Mouse (Mus musculus) megakaryocyte-erythroid progenitor cell, adult 5-6 weeks (primary cell): ENCODE data around the gene Ap4s1. TPM values are rescaled to one million over a fixed set of nuclear protein-coding genes. Genes with fewer than 3 reads are reported as not detected.

Experiments
- ATAC-seq: replicated peaks from 2 replicates; pipeline ENCODE4 v1.8.0; 2016; ENCODE audit warnings: mild to moderate bottlenecking, inconsistent platforms; ENCODE audit not compliant: severe bottlenecking, poor library complexity, low FRiP score, low TSS enrichment
- total RNA-seq, 2 experiments: library from RNA; stranded (forward) in 1 of 2; stranded (reverse) in 1 of 2; fragments of 200-1000, 215-1000 nt in 1 of 2; fragments of >200 nt in 1 of 2; fragmentation: Nextera tagmentation in 1 of 2; gene quantifications; 2 replicates each; pipeline ENCODE4 v1.2.3; 2014 to 2017

The Ap4s1 gene
- total RNA-seq, 2 experiments from 2014 or later, result 19.4 to 23.5 TPM

DNA sequence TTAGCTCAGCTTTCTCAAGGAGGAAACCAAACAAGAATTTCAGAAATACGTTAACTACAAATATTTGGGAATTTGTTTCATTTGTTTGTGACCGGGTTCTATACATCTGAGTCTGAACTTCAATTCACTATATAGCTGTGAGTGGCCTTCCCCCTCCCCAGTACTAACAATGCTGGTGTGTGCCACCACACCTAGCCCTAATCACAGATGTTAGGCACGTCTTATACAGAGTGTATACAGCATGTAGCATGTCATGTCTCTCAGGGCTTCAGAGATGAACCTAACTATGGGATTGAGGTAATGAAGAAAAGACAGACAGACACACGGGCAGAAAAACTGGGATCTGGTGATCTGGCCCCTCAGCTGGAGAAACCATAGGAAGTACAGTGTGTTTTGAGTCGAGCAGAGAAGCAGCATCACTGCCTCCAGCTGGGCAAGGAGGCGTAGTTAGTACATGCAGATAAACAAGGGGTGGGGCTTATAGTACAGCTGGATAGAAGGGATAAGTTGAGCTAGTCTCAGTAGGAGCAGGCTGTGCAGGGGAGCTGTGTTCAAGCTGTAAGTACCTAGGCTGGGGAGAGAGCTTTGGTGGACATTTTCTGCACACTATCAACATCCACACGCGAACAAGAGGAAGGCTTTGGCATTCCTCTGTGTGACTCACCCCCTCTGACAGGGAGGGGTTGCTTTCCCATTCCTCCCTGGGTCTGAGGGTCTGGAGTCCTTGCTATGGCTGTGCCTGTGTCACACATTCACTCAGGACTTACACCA lies 9.0 kb downstream of the Ap4s1 start:
- peak; percentile 100 for ATAC-seq

DNA sequence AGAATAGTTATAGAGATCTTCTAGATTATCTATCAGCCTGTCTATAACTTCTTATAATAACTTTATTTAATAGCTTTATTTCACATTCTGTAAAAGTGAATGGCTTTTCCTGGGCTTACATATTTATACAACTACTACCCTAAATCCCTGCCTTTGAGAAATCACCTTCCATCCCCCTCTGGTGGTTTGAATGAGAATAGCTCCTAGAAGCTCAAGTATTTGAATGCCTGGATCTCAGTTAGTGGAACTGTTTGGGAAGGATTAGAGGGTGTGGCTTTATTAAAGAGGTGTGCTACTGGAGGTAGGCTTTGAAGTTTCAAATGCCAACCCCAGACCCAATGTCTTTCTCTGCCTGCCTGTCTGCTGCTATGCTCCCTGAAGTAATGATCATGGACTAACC lies 10.9 kb downstream of the Ap4s1 start:
- ATAC-seq, result no peak

DNA sequence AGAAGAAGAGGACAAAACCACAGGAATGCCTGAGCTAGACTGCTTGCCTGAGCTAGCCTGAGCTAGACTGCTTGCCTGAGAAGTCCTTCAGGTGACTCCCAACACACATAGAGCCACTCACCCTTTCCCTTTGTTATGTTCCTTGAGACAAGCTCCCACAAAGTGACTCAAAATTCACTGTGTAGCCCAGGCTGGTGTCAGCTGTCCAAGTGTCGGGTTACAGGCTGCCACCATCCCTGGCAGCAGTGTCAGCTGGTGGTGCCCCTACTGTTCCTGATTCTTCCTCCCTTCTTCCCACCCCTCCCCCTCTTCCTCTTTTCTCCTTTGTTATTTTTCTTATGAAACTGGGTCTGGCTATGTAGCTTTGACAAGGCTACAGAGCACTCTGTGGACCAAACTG lies 13.0 kb downstream of the Ap4s1 start:
- ATAC-seq, result no peak

DNA sequence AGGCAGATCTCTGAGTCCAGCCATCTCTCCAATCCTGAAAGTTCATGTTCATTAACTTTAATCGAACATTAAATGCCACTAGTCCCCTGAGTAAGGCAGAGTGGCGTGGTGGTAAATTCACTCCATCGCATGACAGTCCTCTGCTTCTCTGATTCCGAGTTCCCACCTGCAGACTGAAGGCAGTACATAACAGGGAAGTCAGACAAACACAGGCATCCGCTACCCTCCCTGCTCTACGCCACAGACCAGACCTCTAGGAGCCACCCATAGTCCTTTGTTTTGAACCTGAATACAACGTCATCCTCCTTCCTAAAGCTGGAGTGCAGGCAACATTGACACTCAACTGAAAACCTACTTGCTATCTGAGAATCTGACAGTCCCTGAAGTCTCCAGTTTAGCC lies 13.7 kb downstream of the Ap4s1 start:
- no peak for ATAC-seq

DNA sequence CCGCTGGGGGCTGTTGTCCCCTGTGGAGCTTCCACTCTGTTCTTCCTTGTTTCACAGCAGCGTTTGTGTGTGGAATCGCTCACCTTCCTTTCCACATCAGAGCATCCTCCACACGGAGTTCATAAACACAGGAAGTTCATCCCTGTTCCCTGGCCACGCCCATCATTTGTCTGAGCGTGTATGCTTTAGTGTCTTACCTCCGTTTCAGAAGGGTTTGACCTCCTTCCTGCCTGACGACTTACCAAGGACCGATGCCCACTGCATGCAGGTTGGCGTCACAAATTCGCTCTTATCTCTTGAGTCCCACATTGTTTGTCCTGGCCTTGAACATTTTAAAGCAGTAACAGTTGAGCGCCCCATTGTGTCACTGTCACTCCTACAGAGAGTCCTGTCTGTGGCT lies 14.9 kb downstream of the Ap4s1 start:
- peak; percentile 61 for ATAC-seq

DNA sequence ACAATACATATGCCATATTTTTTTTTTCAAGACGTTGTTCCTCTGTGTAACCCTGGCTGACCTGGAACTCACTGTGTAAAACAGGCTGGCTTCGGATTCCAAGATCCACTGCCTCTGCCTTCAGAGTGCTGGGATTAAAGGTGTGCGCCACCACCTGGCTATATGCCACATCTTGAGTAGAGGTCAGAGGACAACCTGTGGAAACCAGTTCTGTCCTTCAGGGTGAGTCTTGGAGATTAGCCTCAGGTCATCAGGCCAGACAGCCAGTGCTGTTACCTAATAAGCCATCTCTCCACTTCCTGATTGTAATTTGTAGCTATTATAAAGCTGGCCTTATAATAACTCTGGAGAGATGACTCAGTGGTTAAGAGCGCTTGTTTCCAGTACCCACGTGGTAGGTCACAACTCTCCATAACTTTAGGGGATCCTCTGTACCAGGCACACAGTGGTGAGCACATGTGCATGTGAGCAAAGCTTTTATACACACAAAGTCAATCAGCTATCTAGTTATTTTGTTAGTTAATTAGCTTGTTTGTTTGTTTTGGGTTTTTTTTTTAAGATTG lies 15.9 kb downstream of the Ap4s1 start:
- no peak for ATAC-seq

DNA sequence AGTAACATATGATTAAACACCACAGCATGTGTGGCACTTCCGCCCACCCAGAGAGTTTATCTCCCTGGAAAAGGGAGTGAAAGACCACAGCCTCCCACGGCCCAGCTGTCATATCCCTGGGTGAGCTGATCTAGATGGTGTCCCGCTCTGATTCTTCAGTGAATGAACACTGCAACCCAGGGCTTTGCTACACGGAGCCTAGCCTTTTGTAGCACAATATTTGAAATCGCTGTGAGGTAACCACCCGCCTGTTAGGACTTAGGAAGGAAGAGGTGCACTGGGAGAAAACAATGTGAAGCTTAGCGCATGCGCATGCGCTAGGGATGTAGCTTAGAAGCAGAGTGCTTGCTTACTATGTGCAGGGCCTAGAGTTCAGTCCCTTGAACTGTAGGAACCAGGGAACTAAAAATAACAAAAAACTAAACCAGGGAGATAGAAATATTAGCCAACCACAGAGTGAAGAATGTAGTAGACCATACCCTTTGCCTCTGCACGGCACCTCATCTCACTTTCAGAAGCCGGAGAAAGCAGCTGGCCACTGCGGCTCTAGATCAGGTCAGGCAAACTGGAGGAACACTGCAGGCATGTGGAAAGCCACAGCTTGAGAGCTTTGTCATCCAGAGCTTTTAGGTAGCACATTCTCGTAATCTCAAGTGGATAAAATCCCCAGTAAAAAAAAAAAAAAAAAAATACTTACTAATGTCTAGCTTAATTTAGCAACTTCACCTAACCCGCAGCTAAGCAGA lies 18.3 kb downstream of the Ap4s1 start:
- ATAC-seq, result 0 out of 2 replicates have a peak, but pooled peaks have one; percentile 23

DNA sequence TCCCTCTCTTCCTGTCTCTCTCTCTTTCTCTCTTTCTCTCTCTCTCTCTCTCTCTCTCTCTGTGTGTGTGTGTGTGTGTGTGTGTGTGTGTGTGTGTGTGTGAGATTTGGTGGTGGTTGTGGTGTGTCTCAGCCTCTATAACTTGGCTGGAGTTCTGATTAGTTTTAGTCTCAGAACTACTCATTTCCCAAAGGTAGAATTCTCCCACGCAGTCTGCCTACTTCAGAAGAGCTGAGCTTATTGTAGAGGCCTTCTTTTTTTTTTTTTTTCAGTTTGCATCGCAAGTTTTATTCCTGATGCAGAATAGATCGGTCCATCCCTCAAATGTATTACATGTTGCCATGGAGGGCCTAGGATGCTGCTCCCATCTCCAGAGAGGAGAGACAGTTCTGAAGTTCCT lies 18.9 kb downstream of the Ap4s1 start:
- ATAC-seq, result no peak

DNA sequence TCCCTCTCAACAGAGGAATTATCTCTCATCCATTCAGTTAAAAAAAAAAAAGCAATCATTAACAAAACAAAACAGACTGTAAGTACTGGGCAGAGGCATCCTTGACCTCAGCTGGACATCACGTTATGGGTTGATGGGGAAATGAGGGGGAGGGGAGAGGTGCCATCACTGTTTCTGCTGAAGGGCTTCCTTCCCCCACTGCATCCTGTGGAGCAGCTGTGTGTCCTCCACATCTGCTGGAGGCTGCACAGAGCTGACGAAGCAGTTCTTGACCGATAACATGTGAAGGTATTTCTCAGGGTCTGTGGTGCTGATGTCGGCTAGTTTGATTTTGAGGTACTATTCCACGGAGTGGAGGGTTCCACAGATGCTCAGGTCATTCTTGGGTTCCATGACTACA lies 19.3 kb downstream of the Ap4s1 start:
- ATAC-seq, result no peak

DNA sequence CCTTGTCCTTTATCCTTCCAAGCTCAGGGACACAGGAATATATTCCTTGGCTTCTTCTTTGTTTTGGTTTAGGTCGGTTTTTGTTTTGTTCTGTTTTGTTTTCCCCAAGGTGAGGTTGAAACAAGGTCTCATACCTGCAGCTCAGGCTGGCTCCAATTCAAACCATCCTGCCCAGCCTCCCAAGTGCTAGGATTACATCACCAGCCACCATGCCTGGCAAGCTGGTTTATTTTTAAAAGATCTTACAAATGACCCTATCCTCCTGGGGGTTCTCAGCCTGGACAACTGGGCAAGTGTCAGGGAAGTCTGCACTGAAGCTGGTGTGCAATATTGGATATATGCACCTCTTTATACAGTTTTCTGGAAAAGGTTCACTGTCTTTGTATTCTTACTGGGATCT lies 21.9 kb downstream of the Ap4s1 start:
- ATAC-seq, result no peak

DNA sequence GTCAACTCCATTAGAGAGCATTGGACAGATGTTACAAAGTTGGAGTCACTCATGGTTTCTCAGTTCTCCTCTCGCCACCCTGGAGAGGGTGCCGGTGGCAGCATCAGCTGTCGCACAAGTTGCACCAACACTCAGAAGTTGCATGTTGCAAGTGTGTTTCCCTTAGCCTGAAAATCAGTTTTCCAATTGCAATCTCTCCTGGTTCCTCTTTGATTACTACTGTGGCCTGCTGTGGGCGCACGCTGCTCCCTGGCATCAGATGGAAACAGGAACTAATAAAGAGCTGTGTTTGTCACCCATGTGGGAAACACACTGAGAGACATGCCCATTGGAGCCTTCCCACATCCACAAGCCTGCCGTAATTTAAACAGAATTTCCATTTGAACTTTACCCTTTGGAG lies 27.8 kb downstream of the Ap4s1 start:
- no peak for ATAC-seq

DNA sequence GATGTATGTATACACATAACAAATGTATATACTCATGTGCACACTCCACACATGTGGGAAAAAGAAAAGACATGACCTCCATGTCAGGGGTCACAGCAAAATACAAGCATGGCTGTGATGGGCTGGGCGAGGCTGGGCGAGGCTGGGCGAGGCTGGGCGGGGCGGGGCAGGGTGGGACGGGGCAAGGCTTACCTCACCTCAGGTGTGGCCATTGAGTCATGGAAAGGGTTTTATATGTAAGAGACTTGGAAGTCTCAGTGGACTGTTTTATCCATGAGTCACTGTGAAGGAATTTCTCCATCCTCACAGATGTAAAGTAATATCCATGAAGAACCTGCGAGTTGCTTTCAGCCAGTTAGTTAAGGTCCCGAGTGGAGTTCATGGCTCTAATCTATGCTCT lies 31.0 kb downstream of the Ap4s1 start:
- ATAC-seq, result no peak

DNA sequence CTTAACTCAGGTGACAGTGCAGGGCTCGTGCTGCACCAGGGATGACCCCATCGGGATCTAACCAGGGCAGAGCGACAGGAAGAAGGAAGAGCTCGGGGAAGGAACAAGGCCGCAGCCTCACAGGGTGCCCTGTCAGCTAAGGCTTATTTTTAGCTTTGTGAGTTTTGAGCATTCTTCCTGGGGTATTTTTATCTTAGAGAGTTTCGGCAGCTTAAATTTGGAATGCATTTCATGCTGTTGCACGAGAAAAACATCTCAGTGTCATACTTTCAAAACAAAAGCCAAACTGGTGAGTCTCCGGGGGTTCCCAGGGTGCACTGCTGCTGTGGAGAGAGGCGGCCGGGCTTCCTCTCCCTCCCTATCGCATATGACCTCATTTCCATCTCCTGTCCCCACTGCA lies 38.2 kb downstream of the Ap4s1 start:
- no peak for ATAC-seq

DNA sequence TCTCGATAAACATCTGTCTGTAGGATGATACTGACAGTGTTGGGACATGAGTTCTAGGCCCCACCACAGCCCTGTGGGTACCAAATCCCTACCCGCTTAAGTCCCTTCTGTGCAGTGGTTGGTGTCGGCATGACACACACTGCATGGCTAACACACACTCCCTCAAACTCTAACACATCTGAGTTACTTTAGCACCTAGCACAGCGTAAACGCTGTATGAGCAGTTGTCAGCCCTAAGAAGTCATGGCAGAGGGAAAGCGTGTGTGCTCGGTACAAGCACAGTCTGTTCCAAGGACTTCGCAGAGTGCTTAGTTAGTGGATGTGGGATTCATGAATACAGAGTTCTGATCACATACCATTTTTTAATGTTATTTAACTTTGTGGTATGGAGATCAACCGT lies 39.0 kb downstream of the Ap4s1 start:
- ATAC-seq, result no peak

DNA sequence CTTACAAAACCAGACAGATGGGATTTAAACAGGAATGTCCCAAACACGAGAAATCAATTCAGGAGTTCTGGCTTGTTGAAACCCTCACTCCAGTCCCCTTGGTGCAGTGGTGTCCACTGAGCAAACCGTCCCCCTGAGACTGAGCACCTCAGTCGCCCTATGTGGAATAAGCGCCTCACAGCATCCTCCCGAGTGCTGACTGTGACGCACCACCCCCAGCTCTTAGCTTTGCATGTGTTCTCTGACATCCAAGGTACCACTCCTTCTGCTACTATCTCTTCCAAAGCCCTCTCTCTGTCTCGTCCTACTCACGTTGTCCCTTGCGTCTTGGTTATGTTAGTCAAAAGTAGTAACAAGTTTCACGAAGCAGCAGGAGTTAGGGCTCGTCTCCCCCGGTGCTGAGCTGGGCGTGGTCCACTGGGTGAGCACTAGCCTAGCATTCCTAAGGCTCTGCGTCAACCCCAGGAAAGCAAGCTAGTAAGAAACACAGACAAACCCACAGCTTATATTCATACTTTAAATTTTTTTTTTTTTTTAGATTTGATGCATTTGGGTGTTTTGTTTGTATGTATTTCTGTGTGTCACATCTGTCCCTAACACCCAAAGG lies 43.9 kb downstream of the Ap4s1 start:
- no peak for ATAC-seq

DNA sequence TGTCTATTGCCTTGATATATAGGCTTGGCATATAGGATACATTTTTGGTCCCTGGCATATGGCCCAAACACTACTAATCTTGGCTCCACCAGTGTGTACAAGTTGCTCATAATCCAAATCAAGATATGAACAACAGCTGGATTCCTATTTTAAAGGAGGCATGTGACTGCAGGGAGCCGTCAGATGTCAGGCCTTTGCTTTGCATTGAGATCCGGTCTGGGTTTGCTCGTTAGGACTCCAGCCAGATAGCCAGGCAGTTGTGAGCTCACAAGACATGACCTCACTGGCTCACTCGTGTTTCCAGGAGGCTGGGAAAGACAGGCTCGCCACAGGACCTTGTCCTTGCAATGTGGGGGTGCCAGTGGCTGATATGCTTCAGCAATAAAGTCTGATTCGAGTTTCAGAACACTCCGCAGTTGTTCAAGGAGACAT lies 45.0 kb downstream of the Ap4s1 start:
- ATAC-seq, result peak; percentile 58

DNA sequence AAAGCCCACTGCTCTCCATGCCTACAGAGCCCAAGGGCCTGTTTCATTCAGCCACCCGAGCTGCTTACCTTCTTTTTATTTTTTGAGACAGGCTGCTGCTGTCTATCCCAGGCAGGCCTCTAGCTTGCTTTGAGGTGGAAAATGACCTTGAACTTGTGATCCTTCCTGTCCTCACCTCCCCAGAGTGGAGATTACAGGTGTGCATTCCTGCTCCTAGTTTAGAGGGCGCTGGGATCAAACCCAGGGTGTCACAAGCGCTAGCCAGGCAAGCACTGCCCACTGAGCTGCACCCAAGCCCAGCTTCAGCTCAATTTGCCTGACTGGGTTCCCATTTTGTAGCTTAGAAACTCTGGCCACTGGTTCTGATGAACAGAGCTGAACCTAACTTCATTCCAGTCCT lies 45.5 kb downstream of the Ap4s1 start:
- ATAC-seq, result no peak

DNA sequence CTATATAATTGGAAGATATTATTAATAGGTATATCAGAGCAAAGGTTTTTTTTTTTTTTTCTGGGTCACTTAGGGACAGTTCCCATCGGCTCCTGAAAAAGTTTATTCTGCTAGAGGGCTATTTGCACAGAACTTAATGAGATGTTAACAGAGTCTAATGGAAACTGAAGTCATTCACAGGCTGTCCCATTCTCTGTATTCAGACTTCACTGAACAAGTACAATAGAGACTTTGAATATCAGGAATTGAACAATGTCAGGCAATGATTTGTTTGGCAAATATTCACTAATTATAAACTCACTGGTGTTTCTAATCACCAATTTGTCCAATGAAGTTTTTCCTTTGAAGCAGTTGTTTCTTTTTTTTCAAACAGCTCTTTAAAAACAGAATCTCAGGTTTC lies 46.0 kb downstream of the Ap4s1 start:
- no peak for ATAC-seq

DNA sequence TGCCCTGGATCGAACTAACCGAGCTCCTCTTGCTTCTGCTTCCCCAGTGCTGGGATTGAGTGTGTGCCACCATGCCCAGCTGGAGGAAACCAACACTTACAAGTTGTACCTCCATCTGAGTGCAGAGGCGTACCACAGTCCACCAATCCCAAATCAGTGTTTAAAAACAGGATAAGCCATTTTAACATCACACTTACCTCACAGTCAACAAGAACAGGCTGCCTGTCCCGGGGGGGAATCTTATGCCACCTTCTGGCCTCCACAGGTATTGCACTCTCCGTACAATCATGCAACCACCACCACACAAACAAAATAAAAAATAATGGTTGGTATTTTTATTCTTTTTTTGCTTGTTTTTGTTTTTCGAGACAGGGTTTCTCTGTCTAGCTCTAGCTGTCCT lies 50.9 kb downstream of the Ap4s1 start:
- ATAC-seq, result peak; percentile 57; the same call in 1 of the 2 replicates

DNA sequence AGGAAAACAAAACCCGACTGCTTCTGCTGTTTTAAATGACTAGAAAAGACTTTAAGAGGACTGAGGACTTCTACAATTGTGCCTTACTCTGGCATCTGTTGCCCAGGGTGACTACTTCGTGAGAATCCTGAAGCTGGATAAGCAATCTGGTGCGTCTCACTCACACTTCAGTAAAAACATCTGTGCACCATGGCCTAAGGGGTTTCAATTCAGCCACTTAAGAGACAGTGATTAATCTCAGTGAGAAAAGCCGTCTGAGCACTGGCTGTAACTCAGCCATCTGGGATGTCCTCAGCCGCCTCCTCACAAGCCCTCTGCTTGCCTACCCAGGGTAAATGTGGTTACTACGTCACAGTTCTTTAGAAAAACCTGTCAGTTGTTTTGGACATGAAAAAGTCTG lies 54.1 kb downstream of the Ap4s1 start:
- ATAC-seq, result no peak
